Mouse (Mus musculus) limb, embryonic 14.5 days (tissue): ENCODE measurements around the gene Dnajc28. TPM values are rescaled to one million over a fixed set of nuclear protein-coding genes. Genes with fewer than 3 reads are reported as not detected.

Experiments used
- ATAC-seq: fragments of 200-750 bp; cut with Nextera tagmentation; 2 replicates; pipeline ENCODE4 v1.8.0; 2017; ENCODE audit warnings: low read depth, moderate number of reproducible peaks, moderate TSS enrichment; ENCODE audit not compliant: low FRiP score
- DNase-seq: peaks from one replicate; pipeline ENCODE4 v3.0.0-alpha.2; 2015; ENCODE audit warnings: low spot score
- H3K27ac ChIP-seq: fragments of 300-500 bp; sonication (generic); replicated peaks from 2 replicates; pipeline ENCODE4 v1.5.1; 2014; ENCODE audit warnings: low read depth, mild to moderate bottlenecking, low read length, moderate library complexity, mixed read lengths
- H3K27me3 ChIP-seq: fragments of 300-500 bp; sonication (generic); 2 replicates; pipeline ENCODE4 v1.6.1; 2014; ENCODE audit warnings: low read length, mixed read lengths; ENCODE audit not compliant: control insufficient read depth, insufficient read depth
- H3K36me3 ChIP-seq: fragments of 300-500 bp; sonication (generic); 2 replicates; pipeline ENCODE4 v1.6.1; 2014; ENCODE audit warnings: mild to moderate bottlenecking, low read length, moderate library complexity, mixed read lengths; ENCODE audit not compliant: control insufficient read depth, insufficient read depth
- H3K4me1 ChIP-seq: fragments of 300-500 bp; sonication (generic); 2 replicates; pipeline ENCODE4 v1.6.1; 2014; ENCODE audit warnings: antibody characterized with exemption, low read length, mixed read lengths; ENCODE audit not compliant: control insufficient read depth, insufficient read depth
- H3K4me2 ChIP-seq: fragments of 300-500 bp; sonication (generic); replicated peaks from 2 replicates; pipeline ENCODE4 v1.6.1; 2014; ENCODE audit warnings: low read depth, mild to moderate bottlenecking, low read length, moderate library complexity; ENCODE audit not compliant: severe bottlenecking
- H3K4me3 ChIP-seq: fragments of 300-500 bp; sonication (generic); replicated peaks from 2 replicates; pipeline ENCODE4 v1.5.1; 2014; ENCODE audit warnings: low read length
- H3K9ac ChIP-seq: fragments of 300-500 bp; sonication (generic); 2 replicates; pipeline ENCODE4 v1.6.1; 2014; ENCODE audit warnings: mild to moderate bottlenecking, low read depth, low read length, moderate library complexity; ENCODE audit not compliant: severe bottlenecking
- H3K9me3 ChIP-seq: fragments of 300-500 bp; sonication (generic); 2 replicates; pipeline ENCODE4 v1.6.1; 2016; ENCODE audit warnings: low read length; ENCODE audit not compliant: control insufficient read depth
- POLR2A ChIP-seq: fragments of 200-500 bp; IDR thresholded peaks from 2 replicates; pipeline ENCODE4 v1.8.0; 2012; ENCODE audit warnings: inconsistent platforms, mild to moderate bottlenecking, moderate library complexity, borderline replicate concordance; ENCODE audit not compliant: insufficient read depth, insufficient read length; ENCODE audit errors: extremely low read depth
- WGBS: fragments of 180-500 bp; shearing (Covaris S2); extraction: QIAGEN DNeasy Blood & Tissue Kit; methylation state at CpG from one replicate; pipeline ENCODE4 v1.1.7; 2014; 5-methylcytosine and 5-hydroxymethylcytosine counted together
- polyA plus RNA-seq, 2 experiments: library from polyadenylated mRNA; depleted of rRNA in 1 of 2; stranded (reverse) in 1 of 2; unstranded in 1 of 2; fragments of >200 nt; fragmentation: Nextera tagmentation in 1 of 2; extraction: Ambion mirVana in 1 of 2; gene quantifications; 2 replicates each; pipeline versions ENCODE4 v1.2.1 to v1.2.3; 2012 to 2014

Gene Dnajc28
- polyA plus RNA-seq, 2 experiments, result 1.7 to 2.9 TPM

GRCm38 (mm10) chr16:91599242-91599641 is 19.6 kb downstream of the Dnajc28 start:
- H3K36me3 ChIP-seq, result no peaks in the 10 kb centered on the region

GRCm38 (mm10) chr16:91597672-91598010 is 21.2 kb downstream of the Dnajc28 start, which contains the start of gene Tmem50b:
TSS of gene Tmem50b (minus strand) at chr16:91597800.
- no peak for TF ChIP-seq POLR2A
- Histone ChIP-seq H3K4me1 (peaks cover 3% of the 10 kb centered on the region; the same call in 1 of the 2 replicates), H3K36me3 (no peaks in the 10 kb centered on the region), H3K4me3 (peak within 1 kb of the TSS; percentile 81), H3K9me3 (no peaks in the 10 kb centered on the region), H3K27me3 (no peaks in the 10 kb centered on the region), H3K27ac (no peak within 1 kb of the TSS; the same call in 1 of the 2 replicates), H3K9ac (peak within 1 kb of the TSS; percentile 76), H3K4me2 (peak within 1 kb of the TSS; percentile 90)
- 0% methylated on average over 8 of the region's 34 CpGs for whole genome bisulfite sequencing
- DNase-seq, result peak; percentile 97
- peak; percentile 100 for ATAC-seq

More at GRCm38 (mm10) chr16:91599242-91599641, 19.6 kb downstream of the Dnajc28 start:
- no peak for TF ChIP-seq POLR2A
- no peak for DNase-seq
- H3K4me1 ChIP-seq, result peaks cover 3% of the 10 kb centered on the region; the same call in 1 of the 2 replicates
- ATAC-seq, result no peak
- H3K9me3 ChIP-seq, result no peaks in the 10 kb centered on the region
- no peak overlapping the region for H3K4me3 ChIP-seq
- no peaks in the 10 kb centered on the region for H3K27me3 ChIP-seq
- no peak overlapping the region for H3K27ac ChIP-seq
- H3K4me2 ChIP-seq, result no peak overlapping the region
- H3K9ac ChIP-seq, result no peak overlapping the region

GRCm38 (mm10) chr16:91596779-91597671 is 21.8 kb downstream of the Dnajc28 start:
- Histone ChIP-seq H3K4me3 (peak overlapping the region; percentile 81), H3K27ac (no peak overlapping the region; the same call in 1 of the 2 replicates), H3K36me3 (no peaks in the 10 kb centered on the region), H3K4me1 (peaks cover 3% of the 10 kb centered on the region; the same call in 1 of the 2 replicates), H3K27me3 (no peaks in the 10 kb centered on the region), H3K4me2 (peak overlapping the region; percentile 90), H3K9me3 (no peaks in the 10 kb centered on the region), H3K9ac (peak overlapping the region; percentile 76)
- ATAC-seq, result no peak; the same call in 1 of the 2 replicates
- TF ChIP-seq POLR2A, result no peak
- under 1% methylated on average over 40 of the region's 75 CpGs for WGBS
- DNase-seq, result no peak

GRCm38 (mm10) chr16:91596397-91596778 is 22.4 kb downstream of the Dnajc28 start:
- TF ChIP-seq POLR2A, result no peak
- Histone ChIP-seq H3K36me3 (no peaks in the 10 kb centered on the region), H3K4me2 (peak overlapping the region; percentile 90), H3K9ac (0 out of 2 replicates have a peak overlapping the region, but pooled peaks have one; percentile 76), H3K27ac (no peak overlapping the region), H3K9me3 (no peaks in the 10 kb centered on the region), H3K27me3 (no peaks in the 10 kb centered on the region), H3K4me1 (peaks cover 3% of the 10 kb centered on the region; the same call in 1 of the 2 replicates), H3K4me3 (peak overlapping the region; percentile 81)
- DNase-seq (no peak), ATAC-seq (no peak)
- WGBS, result 16% methylated on average over 9 of the region's 9 CpGs

DNA sequence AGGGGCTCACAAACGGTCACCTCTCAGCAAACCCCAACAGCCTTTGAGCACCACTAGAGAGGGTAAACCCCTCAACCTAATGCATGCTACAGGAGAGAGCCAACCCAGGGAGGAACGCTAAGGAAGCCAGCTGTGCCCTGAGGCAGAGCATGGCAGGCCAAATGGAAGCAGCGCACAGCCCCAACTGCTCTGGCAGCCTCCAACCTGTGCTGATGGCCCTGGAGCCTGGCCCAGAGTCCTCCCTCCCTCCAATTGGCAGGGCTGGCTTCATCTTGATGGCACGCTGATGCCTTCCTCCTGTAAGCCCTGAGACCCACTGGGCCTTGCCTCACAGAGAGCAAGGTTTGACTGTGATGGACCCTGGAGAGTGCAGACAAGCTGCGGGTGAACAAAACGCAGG is 23.8 kb downstream of the Dnajc28 start:
- WGBS, result 77% methylated on average over 6 of the region's 6 CpGs
- ATAC-seq (no peak), DNase-seq (no peak)
- Histone ChIP-seq H3K9ac (no peak overlapping the region), H3K4me3 (no peak overlapping the region), H3K27me3 (no peaks in the 10 kb centered on the region), H3K36me3 (no peaks in the 10 kb centered on the region), H3K9me3 (no peaks in the 10 kb centered on the region), H3K4me2 (no peak overlapping the region), H3K27ac (no peak overlapping the region), H3K4me1 (peaks cover 3% of the 10 kb centered on the region; the same call in 1 of the 2 replicates)
- TF ChIP-seq POLR2A, result no peak
